Mouse (Mus musculus) gonadal fat pad, adult 2 months (tissue): ENCODE results near the gene Fmo3. TPM values are rescaled to one million over a fixed set of nuclear protein-coding genes. Genes with fewer than 3 reads are reported as not detected.

Source experiments
- DNase-seq: peaks from one replicate; pipeline ENCODE4 v3.0.0-alpha.2; 2012; ENCODE audit warnings: low read depth
- polyA plus RNA-seq: library from polyadenylated mRNA; depleted of rRNA; stranded (reverse); fragments of >200 nt; gene quantifications from 2 replicates; pipeline ENCODE4 v1.2.3, GENCODE M21; 2012; rRNA removed

Gene Fmo3
- polyA plus RNA-seq: 1.2 and 1.6 TPM in 2 replicates

GRCm38 (mm10) chr1:162984428-162984827 is at the start of gene Fmo3:
Gene Fmo3, minus strand, starts transcription at chr1:162984528.
- no peak for DNase-seq

DNA sequence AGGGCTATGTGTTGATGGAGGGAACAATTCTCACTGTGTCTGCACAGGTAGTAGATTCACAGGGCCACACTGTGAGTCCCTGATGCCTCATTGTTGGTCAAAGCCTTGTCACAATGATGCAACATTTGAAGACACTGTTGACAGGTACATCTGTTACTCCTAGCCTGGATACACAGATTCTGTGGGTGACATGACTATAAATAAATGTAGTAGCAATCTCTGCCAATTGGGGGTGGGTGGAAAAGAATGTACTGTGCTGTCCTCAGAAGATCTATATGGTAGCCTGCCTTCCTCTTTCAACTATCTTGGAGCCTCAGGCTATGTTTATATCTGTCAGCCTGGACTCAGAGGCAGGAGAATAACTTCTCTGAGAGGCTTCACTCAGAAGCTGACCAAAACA is 38.7 kb upstream of the Fmo3 start:
- DNase-seq: no peak

DNA sequence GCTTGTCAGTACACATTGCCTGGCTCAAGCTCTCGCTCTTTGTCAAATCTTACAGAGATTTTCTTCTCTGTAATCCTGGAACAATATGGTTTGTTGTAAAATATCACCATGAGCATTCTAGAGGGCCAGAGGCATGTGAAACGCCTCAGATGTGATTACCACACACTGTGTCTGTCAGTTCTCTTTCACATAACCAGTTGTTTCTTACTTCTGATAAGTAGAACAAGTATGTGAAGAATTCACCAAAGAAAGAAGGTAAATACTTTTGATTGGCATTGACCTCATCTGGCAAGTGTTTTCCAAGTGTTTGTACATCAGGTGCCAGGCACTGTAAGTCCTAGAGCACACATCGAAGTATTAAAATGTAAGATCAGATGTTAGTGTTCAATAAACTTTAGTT is 24.9 kb upstream of the Fmo3 start:
- peak; percentile 24 for DNase-seq

DNA sequence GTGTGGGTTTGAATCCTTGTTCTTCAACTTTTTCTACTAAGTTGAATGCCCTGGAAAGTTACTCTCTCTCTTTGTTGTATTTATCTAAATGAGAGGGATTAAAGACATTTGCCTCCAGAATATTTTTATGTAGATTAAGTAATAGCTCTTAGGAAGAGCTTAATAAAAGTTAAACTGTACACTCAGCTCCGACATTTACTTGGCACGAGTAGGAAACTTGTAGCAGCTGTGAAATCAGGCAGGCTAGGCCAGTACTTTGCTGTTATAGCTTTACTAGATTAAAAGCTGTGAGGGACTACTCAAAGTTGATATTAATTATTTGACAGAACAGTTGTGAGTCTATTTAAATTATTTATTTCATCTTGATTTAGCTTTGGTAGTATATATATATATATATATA is 19.2 kb upstream of the Fmo3 start:
- no peak for DNase-seq

GRCm38 (mm10) chr1:163001271-163001829 is 17.0 kb upstream of the Fmo3 start:
- DNase-seq: no peak

DNA sequence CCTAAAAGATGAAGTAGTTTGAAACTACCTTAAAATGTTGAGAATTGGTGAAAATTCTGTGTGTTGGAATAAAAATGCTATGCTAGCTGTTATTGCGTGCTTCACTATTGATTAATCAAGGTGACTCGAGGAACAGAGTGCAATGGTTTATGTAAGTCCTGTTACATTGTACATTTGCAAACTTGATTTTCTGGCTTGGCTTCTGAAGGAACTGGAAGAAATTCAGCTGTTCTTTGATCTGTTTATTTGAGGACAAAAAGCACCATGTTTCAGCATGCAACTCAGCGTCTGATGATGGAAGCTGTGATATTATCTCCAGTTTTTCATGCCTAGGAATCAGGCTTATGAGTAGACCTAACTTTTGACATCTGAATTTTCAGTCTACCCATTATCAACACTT is 3.2 kb upstream of the Fmo3 start:
- no peak for DNase-seq

DNA sequence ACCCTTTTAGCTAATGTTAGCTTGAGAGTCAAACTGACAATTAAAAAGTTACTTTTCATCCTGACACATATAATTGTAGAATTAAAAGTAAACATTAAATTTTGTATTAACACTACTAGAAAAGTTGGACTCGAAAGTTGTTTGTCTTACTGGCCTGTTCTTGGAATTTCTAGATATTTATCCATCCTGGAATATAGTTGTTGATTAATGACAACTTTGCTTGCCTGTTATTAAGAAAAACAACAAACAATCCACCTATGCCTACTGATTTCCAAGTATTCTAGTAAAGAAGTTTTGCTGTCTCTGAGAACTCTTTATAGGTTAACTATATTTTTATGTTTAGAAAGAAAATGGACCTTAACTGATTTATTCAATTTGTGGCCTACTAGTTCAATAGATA is 2.4 kb upstream of the Fmo3 start:
- no peak for DNase-seq

DNA sequence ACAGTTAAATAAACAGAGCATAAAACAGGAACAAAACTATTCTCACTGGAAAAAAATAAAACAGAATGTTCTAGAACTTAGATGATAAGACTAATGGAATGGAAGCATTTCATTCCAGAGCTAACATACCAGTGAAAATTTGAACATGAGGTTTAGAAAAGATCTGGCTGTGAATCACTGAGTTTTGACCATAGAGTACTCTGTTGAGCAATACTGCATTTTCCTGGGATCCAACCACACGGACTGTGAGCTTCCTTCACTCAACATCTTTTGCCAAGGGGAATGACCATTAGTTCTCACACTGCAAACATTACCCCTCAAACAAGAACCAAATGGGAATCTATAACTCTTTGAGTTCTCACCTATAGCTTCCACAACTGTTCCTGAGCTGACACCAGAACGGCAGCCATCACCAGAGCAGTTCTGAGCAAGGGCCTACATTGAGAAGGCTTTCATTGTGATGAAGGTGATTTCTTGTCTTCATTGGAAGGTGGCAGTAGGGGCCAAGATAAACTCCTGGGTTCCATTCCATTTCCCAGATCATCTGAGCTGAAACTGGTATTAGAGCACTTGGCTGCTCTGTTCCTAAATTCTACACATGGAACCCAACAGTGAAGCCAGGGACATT is 1.9 kb upstream of the Fmo3 start:
- DNase-seq: no peak

GRCm38 (mm10) chr1:162963556-162963955 is 20.8 kb downstream of the Fmo3 start:
- no peak for DNase-seq

- no peak for DNase-seq
Observed at GRCm38 (mm10) chr1:162957422-162957821, 26.9 kb downstream of the Fmo3 start.

- DNase-seq: no peak
Observed at GRCm38 (mm10) chr1:162953079-162953478, 31.2 kb downstream of the Fmo3 start.

GRCm38 (mm10) chr1:162949763-162950162 is 34.6 kb downstream of the Fmo3 start:
- DNase-seq: no peak

DNA sequence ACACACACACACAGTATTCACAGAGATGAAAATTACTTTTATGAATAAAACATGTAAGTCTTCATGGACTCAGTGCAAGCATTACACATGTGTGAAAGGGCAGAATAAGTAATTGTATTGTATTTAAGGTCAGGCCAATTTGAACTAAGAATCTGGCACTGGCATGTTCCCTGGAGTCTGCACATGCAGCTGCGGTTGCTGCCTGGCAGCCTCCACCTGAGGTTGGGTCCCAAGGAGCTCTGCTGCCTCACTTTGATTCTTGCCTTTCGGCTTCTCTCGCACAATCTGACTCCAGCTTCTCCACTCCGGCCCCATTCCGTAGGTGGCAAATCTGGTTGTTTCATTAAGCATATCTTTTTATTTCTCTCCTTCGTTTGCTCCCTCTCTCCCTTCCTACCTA is 36.4 kb downstream of the Fmo3 start:
- DNase-seq: no peak

GRCm38 (mm10) chr1:162946837-162947558 is 37.3 kb downstream of the Fmo3 start:
- no peak for DNase-seq

- DNase-seq: no peak
Observed at GRCm38 (mm10) chr1:162943700-162944099, 40.6 kb downstream of the Fmo3 start.

- DNase-seq: no peak
Observed at GRCm38 (mm10) chr1:162938696-162939351, 45.5 kb downstream of the Fmo3 start.

DNA sequence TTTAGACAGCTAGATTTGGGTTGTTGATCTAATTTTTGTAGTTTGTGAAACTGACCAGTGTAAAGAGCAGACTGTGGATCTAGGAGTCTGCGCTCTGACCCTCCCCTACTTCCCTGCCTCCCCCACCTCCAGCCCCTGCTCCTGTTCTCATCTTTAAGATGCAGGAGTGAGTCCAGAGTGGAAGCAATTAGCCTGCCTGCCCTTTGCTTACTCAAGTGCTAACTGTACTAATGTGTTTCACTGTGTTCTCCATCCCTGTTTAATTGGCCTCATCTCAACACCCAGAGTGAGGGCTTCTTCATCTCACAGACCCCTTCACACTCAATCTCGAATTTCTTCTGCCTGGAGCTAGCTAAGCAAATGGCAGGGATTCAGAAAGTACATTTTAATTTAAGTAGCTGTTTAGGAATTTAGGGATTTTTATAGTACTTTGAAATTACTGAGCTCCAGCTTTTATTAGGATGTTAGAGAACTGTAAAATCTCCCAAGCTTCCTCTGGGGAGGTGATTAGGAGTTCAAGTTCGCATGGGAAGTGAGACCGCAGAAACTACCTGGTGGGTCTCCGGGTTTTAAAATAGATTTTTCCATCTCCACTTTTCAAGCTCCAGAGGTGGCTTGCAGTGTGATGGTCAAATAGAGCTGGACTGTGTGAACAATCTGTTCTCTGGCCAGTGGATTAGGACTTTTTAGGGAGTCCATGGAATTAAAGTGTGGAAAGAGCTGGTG is 46.2 kb downstream of the Fmo3 start:
- DNase-seq: no peak

DNA sequence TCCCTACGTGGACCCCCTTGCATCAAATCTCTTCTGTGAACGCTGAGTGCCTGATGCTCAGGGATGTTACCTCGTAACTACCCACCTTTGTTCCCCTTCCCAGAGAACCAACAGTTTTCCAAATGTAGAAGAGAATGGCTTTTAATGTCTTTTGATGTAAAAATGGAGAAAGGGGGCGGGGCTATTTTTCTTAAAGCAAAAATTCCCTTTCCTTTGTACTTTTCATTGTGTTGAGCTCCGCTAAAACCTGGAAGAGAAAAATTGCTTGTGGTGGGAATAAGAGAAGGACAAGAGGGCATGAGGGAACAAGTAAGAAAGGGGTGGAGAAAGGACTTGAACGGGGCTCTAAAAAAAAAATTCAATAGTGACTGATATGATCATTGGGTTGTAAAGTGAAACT is 46.9 kb downstream of the Fmo3 start, which contains the start of gene Fmo6:
TSS of gene Fmo6 (minus strand) at position 101 of the 400 bp plus-strand sequence.
- no peak for DNase-seq

DNA sequence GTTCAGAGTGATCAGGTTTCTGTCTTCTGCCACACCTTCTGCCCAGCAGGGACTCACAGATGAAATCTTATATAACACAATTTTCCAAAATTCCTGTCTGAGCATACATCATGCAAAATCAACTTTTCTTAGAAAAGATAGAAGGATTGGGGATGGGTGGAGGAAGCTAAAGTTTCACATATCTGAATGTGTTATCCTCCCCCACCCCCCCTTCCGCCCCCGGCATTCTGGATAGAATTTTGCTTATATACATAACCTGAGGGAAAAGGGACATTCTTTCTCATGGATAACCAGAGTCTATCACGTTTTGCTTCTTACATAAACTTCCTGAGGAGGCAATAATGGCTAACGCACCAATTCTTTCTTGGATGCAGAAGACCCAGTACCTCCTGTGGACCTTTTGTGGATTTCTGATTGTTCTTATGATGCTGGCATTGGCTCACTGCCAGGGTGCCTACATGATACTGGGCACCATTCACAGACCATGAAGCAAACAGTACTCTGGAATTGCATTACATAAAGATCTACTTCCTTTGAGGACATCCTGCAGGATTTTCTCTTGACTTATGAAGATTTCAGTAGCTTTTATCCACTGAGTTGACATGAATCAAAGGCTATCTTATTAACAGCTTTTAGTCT is 49.8 kb downstream of the Fmo3 start:
- no peak for DNase-seq

DNA sequence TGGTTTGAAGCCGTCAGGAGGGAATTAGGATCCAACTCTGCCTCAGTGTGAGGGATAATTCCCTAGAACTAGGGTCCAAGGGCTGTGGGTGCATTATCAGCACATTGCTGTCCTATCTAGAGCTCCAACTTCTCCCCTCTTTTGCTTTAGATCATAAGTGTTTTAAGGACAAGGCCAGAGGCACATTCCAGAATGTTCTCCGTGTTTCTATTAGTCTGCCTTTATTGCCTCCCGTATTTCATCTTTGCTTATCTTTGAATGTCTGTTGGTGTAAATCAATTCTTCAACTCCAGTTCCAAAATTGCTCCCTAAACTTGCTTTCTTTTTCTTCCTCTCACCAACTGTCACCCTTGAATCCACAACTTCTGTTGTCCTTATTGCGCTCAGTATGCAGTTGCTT is 51.9 kb downstream of the Fmo3 start:
- DNase-seq: no peak

DNA sequence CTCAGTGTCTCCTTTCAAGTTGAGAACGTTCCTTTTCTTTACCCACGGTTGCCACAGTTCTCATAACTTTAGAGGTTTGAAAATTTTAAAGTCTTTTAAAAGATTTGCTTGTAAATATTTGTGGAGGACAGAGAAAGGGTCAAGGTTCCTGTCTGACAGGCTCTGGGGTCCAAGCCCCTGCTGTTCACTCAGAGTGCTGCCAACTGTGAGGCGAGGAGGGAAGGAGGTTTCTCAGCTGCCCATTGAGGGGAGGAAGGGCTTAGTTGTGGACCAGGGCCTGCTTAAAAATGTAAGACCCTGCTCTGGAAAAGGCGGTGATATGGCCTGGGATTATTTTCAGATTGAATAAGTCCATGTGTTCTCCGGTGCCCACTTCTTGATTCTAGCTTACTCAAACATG is 52.4 kb downstream of the Fmo3 start:
- DNase-seq: no peak
